Mouse (Mus musculus) urinary bladder, postnatal 14 days (tissue): ENCODE results near the gene Cpt1b.

Source experiments
- DNase-seq: peaks from one replicate; pipeline ENCODE4 v3.0.0; 2021; ENCODE audit warnings: low spot score

The Cpt1b gene

DNA sequence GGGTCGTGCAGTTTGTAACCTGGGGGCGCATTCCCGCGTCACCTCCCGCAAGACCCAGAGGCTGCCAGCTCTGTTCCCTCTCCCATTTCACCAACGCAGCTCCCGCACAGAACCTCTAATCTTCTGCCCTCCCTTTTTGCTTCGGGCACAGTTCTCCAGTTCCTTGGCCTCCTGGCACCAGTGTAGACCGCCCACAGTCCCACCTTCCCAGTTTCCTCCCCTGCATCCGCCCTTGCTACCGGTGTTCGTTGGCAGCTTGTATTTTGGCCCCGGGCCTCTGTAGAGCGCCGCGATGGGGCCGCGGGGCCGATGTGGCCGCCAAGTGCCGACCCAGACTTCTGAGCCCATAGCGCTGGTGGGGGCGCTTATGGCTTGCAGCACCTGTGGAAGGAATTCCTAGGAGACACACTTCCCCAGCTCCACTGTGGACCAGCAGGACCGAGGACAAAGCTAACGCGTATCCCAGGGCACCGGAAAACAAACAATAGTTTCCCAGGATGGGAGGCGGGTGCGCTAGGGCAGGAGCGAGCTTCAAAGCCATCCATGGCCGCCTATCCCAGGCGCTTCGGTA lies 46.7 kb downstream of the Cpt1b start, which contains the start of gene Odf3b:
Gene Odf3b (minus strand): TSS at position 452 of the 571 bp plus-strand sequence.
- no peak for DNase-seq

DNA sequence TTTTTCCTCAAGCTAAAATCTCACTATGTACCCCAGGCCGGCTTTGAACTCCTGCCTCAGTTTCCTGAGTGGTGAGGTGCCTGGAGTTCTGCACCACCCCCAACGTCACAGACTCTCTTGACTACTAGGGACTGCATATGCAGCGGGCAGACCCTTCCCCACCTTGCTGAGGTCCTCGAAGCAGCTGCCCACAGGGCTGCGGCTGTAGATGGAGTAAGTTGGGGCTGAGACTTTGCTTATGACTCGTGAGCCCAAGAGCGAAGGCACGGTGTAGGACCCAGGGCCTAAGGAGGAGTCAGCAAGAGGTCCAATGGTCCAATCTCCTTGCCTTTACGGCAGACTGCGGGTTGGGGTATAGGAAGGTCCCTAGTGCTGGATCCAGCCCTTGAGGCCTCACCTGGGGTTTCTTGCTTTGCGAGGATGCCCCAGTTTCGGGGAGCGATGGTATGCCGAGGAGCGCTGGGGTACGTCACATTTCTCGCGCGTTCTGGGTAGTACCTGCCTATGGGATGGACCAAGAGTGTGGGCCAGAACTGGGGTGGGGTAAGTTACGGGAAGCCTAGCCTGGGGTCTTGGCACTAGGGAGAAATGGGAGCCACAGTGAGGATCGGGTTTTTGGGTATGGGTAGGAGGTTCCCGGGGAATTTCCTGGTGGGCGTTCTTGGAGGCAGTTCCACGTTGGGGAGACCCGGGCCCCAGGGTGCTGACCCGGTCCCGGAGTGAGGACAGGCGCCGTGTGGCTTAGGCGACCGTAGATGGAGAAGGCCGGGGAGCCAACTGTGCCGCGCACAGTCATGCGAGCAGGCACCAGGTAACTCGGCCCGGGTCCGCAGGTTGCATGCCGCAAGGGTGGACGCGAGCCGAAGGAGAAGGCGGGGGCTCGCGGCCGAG lies 47.5 kb downstream of the Cpt1b start:
- DNase-seq: no peak

DNA sequence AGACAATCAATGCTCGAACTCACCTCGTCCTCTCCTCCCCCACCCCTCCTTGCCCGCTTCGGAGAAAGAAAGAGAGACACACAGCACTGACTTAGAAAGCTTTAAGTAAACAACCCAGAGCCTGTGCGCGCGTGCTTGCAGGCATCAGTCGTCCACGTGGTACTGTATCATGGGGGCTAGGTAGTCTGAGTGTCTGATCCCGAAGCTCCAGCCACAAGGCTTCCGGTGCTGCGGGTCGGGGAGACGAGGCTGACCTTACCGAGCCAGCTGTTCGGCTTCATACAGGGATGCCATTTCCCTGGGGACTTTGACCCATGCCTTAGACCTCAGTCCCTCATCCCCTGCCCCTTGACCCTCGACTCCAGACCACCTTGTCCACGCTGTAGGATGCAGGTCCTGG lies 48.3 kb downstream of the Cpt1b start:
- DNase-seq: no peak

DNA sequence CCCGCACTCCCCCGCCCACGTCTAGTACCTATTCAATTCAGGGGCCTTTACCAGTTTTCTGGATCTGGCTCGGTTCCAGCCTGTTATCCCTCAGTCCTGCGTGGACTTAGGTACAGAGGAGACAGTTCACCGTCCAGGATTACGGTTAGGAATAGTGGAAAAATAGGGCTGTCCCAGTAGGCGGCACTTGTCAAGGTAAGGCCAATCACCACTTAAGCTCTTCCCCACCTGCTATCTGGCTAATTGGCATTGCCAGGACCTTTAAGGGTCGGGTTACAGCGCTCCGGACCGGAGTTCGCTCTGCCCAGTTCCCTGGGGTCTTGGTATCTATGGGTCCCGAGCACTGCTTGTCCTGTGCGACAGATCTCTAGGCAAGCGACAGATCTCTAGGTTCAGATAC lies 48.7 kb downstream of the Cpt1b start, which contains the start of gene Tymp:
Gene Tymp (minus strand): TSS at position 83 of the 400 bp plus-strand sequence.
- no peak for DNase-seq

DNA sequence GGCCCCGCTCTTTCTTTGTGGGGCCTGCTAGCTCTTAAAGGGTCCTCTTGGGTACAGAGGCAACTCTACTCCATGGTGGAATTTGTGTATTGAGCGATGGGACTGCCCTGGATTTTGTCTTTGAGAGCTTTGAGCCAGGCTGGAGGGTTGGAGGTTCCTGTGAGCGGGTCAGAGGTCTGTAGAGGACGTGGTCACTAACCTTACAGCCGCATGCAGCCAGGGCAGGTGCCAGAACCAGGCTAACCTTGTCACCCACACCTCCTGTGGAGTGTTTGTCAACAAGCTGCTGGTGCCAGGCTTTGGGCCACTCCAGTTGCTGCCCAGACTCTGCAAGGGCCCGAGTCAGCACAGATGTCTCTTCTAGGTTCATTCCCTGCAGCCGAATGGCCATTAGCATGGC lies 49.6 kb downstream of the Cpt1b start:
- no peak for DNase-seq

DNA sequence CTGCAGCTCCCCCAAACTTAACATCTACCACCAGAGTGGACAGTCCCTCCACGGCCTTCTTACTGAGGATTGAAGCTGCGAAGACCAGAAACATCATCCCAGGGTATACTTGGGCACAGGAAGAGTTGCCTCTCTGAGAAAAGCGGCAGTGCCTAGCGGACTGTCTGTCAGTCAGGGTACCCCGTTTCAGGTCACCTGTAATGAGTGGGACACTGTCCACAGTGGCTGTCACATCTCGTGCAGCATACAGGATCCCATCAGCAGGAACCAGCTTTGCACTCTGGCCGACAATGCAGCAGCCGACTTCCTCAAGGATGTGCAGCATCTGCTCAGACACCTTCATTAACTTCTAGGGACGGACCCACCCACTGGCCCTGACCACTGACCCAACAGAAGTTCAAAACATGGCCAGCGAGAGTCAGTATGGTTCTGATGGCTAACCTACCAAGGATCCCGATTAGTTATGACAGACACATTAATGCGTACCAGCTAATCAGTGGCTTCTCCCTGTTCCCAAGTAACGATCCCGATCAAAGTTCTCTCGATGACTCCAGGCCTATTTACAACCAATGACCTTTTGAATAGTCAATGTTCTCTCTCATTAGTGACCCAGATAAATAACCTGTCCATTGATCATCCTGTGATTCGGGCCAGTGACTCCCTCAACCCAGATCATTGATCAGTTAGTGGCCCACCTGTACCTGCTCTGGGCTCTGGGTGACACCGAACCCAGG lies 50.7 kb downstream of the Cpt1b start:
- no peak for DNase-seq

DNA sequence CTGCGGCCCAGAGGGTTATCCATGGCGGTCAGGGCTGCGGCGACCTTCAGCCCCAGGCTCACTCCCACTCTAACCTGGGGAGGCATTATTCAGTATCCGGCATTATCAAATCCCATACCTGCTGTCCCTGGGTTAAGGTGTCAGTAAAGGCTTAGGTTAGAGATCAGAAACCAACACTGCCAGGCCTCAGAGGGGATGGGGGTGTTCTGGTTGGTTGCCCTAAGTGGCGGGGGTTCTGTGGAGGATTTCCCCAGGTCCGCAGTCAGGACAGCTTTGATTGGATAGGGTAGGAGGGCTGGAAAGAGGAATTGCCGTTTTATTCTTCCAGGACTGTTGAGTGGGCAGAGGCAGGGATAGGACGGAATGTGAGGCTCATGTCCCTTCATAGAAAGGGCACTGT lies 51.3 kb downstream of the Cpt1b start:
- DNase-seq: no peak

DNA sequence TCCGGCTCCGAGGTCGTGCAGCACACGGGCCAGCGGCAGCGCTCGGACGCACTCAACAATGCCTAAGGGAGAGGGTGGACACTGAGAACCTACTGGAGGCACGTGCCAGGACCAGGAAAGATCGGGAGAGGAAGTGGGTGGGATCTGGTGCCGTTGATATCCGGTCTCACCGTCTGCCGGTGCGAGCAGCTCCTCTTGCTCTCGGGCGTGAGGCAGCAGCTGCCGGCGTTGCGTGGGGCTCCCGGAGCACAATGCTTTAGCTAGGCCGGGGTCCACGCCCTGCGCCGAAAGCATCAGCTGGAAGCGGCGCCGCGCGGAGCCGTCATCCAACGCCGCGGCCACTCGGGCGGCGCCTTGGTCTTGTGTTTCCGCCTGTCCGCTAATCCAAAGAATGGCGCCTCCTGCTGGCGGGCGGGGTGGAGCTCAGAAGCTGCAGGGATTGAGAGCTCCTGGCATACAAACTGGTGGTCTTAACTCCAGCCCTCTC lies 51.9 kb downstream of the Cpt1b start, which contains the start of gene Sco2:
Gene Sco2 (minus strand): TSS at position 85 of the 487 bp plus-strand sequence.
- peak; percentile 96 for DNase-seq

DNA sequence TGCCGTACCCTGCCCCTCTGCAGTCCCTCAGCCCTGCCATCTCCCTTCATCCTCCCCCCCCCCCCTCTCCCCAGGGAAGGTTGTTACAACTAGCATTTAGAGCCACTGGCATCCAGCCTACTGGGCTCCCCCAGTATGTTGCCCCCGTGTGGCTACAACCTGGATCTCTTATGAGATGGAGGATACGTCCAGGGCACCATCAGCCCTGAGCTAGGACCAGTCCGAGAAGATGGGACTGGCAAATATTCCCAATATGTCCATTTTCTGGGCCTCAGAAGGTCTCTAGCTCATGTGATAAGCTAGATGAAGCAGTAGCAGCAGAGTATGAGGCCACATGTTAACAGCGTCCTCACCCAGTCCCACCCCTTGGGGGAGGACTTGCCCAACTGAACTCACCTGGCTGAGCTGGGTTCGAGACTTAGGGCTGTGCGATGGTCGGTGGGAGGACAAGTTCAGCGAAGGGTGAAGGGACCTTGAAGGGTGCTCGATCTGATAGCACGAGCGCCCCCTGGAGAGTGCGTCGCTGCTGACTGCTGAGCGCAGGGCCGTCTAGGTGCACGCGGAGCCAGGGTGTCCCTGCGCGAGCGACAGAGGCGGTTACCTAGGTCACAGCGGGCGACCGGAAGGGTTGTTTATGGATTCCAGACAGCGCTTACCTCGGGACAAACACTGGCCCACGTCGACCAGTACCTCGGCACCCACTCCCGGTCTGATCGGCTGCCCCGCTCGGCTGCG lies 52.5 kb downstream of the Cpt1b start:
- DNase-seq: peak; percentile 88

DNA sequence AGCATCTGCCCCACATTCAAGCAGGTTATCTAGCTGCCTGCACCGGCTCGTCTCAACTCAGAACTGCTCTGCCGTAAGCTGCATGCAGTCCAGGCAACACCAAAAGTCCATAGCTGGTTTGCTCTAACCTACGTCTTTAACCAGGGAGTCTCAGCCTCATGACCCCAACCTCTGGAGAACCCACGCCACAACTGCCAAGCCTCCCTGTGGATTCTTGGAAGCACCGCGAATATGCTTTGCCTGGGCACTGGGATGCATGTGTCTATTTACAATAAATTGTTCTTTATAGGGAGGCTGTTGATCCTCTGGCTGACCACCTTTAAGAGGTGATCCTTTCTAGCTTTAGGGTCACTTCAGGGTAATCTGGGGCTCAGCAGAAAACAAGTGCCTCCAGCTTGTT lies 53.1 kb downstream of the Cpt1b start:
- no peak for DNase-seq

DNA sequence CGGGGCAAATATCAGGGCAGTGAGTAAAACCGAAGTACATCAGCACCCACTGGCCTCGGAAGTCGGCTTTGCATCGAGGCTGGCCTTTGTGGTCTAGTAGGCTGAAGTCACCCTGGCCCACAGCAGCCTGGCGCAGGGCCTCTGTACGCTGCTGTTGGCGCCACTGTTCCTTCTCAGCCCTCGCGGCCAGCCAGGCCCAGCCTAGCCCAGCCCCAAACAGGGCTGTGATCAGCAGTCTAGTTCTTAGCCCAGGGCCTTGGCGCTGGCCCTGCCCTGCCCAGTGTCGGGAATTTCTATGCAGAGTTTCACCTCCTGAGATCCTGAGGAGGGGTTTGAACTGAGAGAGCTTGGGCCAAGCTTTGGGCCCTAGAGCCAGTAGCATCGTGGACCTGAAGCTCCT lies 53.6 kb downstream of the Cpt1b start:
- DNase-seq: no peak
